Mouse (Mus musculus) bone marrow macrophage, adult 2 months (primary cell): ENCODE measurements around the gene G3bp2.

ENCODE experiments used
- CTCF ChIP-seq: IDR thresholded peaks from 2 replicates; pipeline ENCODE4 v1.5.1; 2012; ENCODE audit warnings: low read depth, mild to moderate bottlenecking, low read length, moderate library complexity
- POLR2A ChIP-seq: IDR thresholded peaks from 2 replicates; pipeline ENCODE4 v1.6.1; 2012; ENCODE audit warnings: mild to moderate bottlenecking, low read depth, low read length, borderline replicate concordance

DNA sequence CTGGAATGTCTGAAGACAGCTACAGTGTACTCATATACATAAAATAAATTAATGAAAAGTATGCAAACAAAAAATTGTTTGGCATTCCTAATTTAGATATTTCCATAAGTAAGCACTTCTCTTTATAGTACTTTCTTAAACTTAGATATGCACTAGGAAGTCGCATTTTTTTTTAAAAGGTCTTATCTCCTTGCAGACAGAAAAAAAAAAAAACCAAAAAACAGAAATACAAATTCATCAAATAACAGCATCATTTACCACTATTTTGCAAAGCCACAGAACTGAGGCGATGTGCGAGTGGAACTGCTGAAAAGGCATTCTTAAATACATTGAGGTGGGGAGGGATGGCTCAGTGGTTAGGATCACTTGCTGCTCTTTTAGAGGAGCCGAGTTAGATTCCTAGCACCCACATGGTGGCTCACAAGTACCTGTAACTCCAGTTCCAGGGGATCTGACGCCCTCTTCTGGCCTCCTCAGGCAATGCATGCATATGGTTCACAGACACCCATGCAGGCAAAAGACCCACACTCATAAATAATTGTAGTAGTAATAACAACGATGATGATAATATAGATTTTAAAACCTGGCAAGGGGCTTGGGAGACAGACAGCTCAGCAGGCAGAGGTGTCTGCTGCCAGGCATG is 46.6 kb upstream of the G3bp2 start:
- TF ChIP-seq CTCF, result no peak
- TF ChIP-seq POLR2A, result no peak
